Mouse (Mus musculus) forebrain, embryonic 13.5 days (tissue): ENCODE data around the gene Pgs1. TPM values are rescaled to one million over a fixed set of nuclear protein-coding genes. Genes with fewer than 3 reads are reported as not detected.
A peak's percentile ranks its signal among the peaks of the same experiment; 100 is the strongest.

Source experiments
- ATAC-seq: fragments of 200-750 bp; cut with Nextera tagmentation; 2 replicates; pipeline ENCODE4 v1.8.0; 2017
- H3K27ac ChIP-seq: fragments of 300-500 bp; sonication (generic); 2 replicates; pipeline ENCODE4 v1.5.1; 2015; ENCODE audit warnings: inconsistent platforms, mild to moderate bottlenecking, moderate library complexity
- H3K27me3 ChIP-seq: fragments of 300-500 bp; sonication (generic); 2 replicates; pipeline ENCODE4 v1.6.1; 2015; ENCODE audit warnings: mild to moderate bottlenecking, inconsistent platforms
- H3K36me3 ChIP-seq: fragments of 300-500 bp; sonication (generic); 2 replicates; pipeline ENCODE4 v1.6.1; 2015; ENCODE audit warnings: mild to moderate bottlenecking, inconsistent platforms; ENCODE audit not compliant: poor library complexity, severe bottlenecking
- H3K4me1 ChIP-seq: fragments of 300-500 bp; sonication (generic); 2 replicates; pipeline ENCODE4 v1.6.1; 2015; ENCODE audit warnings: inconsistent platforms
- H3K4me2 ChIP-seq: fragments of 300-500 bp; sonication (generic); 2 replicates; pipeline ENCODE4 v1.6.1; 2015; ENCODE audit warnings: inconsistent platforms, mild to moderate bottlenecking, moderate library complexity
- H3K4me3 ChIP-seq: fragments of 300-500 bp; sonication (generic); 2 replicates; pipeline ENCODE4 v1.5.1; 2015; ENCODE audit warnings: mild to moderate bottlenecking, inconsistent platforms
- H3K9ac ChIP-seq: fragments of 300-500 bp; sonication (generic); 2 replicates; pipeline ENCODE4 v1.6.1; 2015; ENCODE audit warnings: mild to moderate bottlenecking, inconsistent platforms
- H3K9me3 ChIP-seq: fragments of 300-500 bp; sonication (generic); replicated peaks from 2 replicates; pipeline ENCODE4 v1.6.1; 2016; ENCODE audit warnings: inconsistent platforms
- WGBS: fragments of 180-500 bp; shearing (Covaris S2); methylation state at CpG from one replicate; pipeline ENCODE4 v1.1.7; 2015; 5-methylcytosine and 5-hydroxymethylcytosine counted together
- polyA plus RNA-seq: library from polyadenylated mRNA; unstranded; fragments of >200 nt; fragmentation: Nextera tagmentation; extraction: Ambion mirVana; gene quantifications from 2 replicates; pipeline ENCODE4 v1.2.1, GENCODE M21; 2015

Pgs1 gene
- polyA plus RNA-seq, 1 experiment from 2014 or later: 42.7 TPM

- no peak overlapping the region for H3K4me3 ChIP-seq
- no peaks in the 10 kb centered on the region for H3K9me3 ChIP-seq
- no peaks in the 10 kb centered on the region for H3K36me3 ChIP-seq
- H3K4me2 ChIP-seq: no peak overlapping the region
- ATAC-seq: no peak
- no peak overlapping the region for H3K27ac ChIP-seq
- H3K27me3 ChIP-seq: peaks cover 25% of the 10 kb centered on the region
- peaks cover 57% of the 10 kb centered on the region for H3K4me1 ChIP-seq
- WGBS: 61% methylated on average over 2 of the region's 2 CpGs
- no peak overlapping the region for H3K9ac ChIP-seq
Measured at GRCm38 (mm10) chr11:117971646-117972242, 14.3 kb upstream of the Pgs1 start.

- peaks cover 46% of the 10 kb centered on the region for H3K4me1 ChIP-seq
- H3K36me3 ChIP-seq: no peaks in the 10 kb centered on the region
- H3K4me2 ChIP-seq: no peak overlapping the region
- peaks cover 14% of the 10 kb centered on the region for H3K27me3 ChIP-seq
- no peak for ATAC-seq
- H3K9me3 ChIP-seq: no peaks in the 10 kb centered on the region
- H3K27ac ChIP-seq: no peak overlapping the region
- no peak overlapping the region for H3K9ac ChIP-seq
- 54% methylated on average over 11 of the region's 11 CpGs for WGBS
- no peak overlapping the region for H3K4me3 ChIP-seq
Measured at GRCm38 (mm10) chr11:117972656-117973558, 13.2 kb upstream of the Pgs1 start.

GRCm38 (mm10) chr11:117973569-117973968, 12.5 kb upstream of the Pgs1 start:
- Histone ChIP-seq H3K4me1 (peaks cover 43% of the 10 kb centered on the region), H3K36me3 (no peaks in the 10 kb centered on the region), H3K27ac (no peak overlapping the region), H3K9ac (no peak overlapping the region), H3K27me3 (peaks cover 14% of the 10 kb centered on the region), H3K4me2 (no peak overlapping the region), H3K9me3 (no peaks in the 10 kb centered on the region), H3K4me3 (no peak overlapping the region)
- no peak for ATAC-seq
- WGBS: 46% methylated on average over 5 of the region's 5 CpGs

GRCm38 (mm10) chr11:117974327-117975125, 11.6 kb upstream of the Pgs1 start:
- no peak overlapping the region for H3K4me2 ChIP-seq
- H3K9me3 ChIP-seq: no peaks in the 10 kb centered on the region
- H3K4me1 ChIP-seq: peaks cover 42% of the 10 kb centered on the region
- 25% methylated on average over 14 of the region's 14 CpGs for WGBS
- H3K27ac ChIP-seq: no peak overlapping the region
- no peaks in the 10 kb centered on the region for H3K36me3 ChIP-seq
- H3K4me3 ChIP-seq: no peak overlapping the region
- no peak overlapping the region for H3K9ac ChIP-seq
- H3K27me3 ChIP-seq: peaks cover 14% of the 10 kb centered on the region
- ATAC-seq: no peak

GRCm38 (mm10) chr11:117975211-117975967, 10.7 kb upstream of the Pgs1 start:
- Histone ChIP-seq H3K27ac (peak overlapping the region; percentile 70), H3K9ac (0 out of 2 replicates have a peak overlapping the region, but pooled peaks have one; percentile 41), H3K36me3 (no peaks in the 10 kb centered on the region), H3K27me3 (peaks cover 14% of the 10 kb centered on the region), H3K4me1 (peaks cover 33% of the 10 kb centered on the region), H3K9me3 (no peaks in the 10 kb centered on the region), H3K4me2 (peak overlapping the region; percentile 24), H3K4me3 (no peak overlapping the region)
- 1% methylated on average over 18 of the region's 18 CpGs for WGBS
- ATAC-seq: peak; percentile 33; the same call in 1 of the 2 replicates

- Histone ChIP-seq H3K9ac (peak overlapping the region; percentile 41), H3K36me3 (no peaks in the 10 kb centered on the region), H3K9me3 (no peaks in the 10 kb centered on the region), H3K27ac (peak overlapping the region; percentile 70), H3K4me3 (no peak overlapping the region), H3K4me1 (peaks cover 30% of the 10 kb centered on the region), H3K4me2 (peak overlapping the region; percentile 24), H3K27me3 (peaks cover 14% of the 10 kb centered on the region)
- ATAC-seq: peak; percentile 62
- under 1% methylated on average over 8 of the region's 8 CpGs for WGBS
Measured at GRCm38 (mm10) chr11:117976081-117976582, 10.0 kb upstream of the Pgs1 start.

GRCm38 (mm10) chr11:117977694-117978360, 8.3 kb upstream of the Pgs1 start:
- Histone ChIP-seq H3K4me2 (no peak overlapping the region), H3K27ac (no peak overlapping the region), H3K4me1 (peaks cover 30% of the 10 kb centered on the region), H3K36me3 (no peaks in the 10 kb centered on the region), H3K27me3 (peaks cover 11% of the 10 kb centered on the region; the same call in 1 of the 2 replicates), H3K9ac (no peak overlapping the region), H3K9me3 (no peaks in the 10 kb centered on the region), H3K4me3 (no peak overlapping the region)
- ATAC-seq: no peak
- 55% methylated on average over 5 of the region's 5 CpGs for WGBS

- peaks cover 24% of the 10 kb centered on the region for H3K4me1 ChIP-seq
- H3K36me3 ChIP-seq: no peaks in the 10 kb centered on the region
- H3K27ac ChIP-seq: no peak overlapping the region
- WGBS: 81% methylated on average over 7 of the region's 7 CpGs
- no peak overlapping the region for H3K9ac ChIP-seq
- no peaks in the 10 kb centered on the region for H3K27me3 ChIP-seq
- no peak overlapping the region for H3K4me2 ChIP-seq
- no peak overlapping the region for H3K4me3 ChIP-seq
- no peak for ATAC-seq
- H3K9me3 ChIP-seq: no peaks in the 10 kb centered on the region
Measured at GRCm38 (mm10) chr11:117979388-117979787, 6.7 kb upstream of the Pgs1 start.

- peaks cover 11% of the 10 kb centered on the region for H3K4me1 ChIP-seq
- no peaks in the 10 kb centered on the region for H3K36me3 ChIP-seq
- H3K27me3 ChIP-seq: no peaks in the 10 kb centered on the region
- ATAC-seq: no peak
- H3K9ac ChIP-seq: no peak overlapping the region
- WGBS: 75% methylated on average over 5 of the region's 5 CpGs
- no peaks in the 10 kb centered on the region for H3K9me3 ChIP-seq
- H3K27ac ChIP-seq: no peak overlapping the region
- H3K4me3 ChIP-seq: no peak overlapping the region
- H3K4me2 ChIP-seq: no peak overlapping the region
Measured at GRCm38 (mm10) chr11:117982426-117982825, 3.7 kb upstream of the Pgs1 start.

- Histone ChIP-seq H3K4me3 (no peak overlapping the region), H3K27me3 (no peaks in the 10 kb centered on the region), H3K36me3 (no peaks in the 10 kb centered on the region), H3K27ac (no peak overlapping the region), H3K9ac (no peak overlapping the region), H3K9me3 (no peaks in the 10 kb centered on the region), H3K4me1 (peaks cover 22% of the 10 kb centered on the region), H3K4me2 (no peak overlapping the region)
- no peak for ATAC-seq
- 74% methylated on average over 7 of the region's 7 CpGs for WGBS
Measured at GRCm38 (mm10) chr11:117983770-117984169, 2.3 kb upstream of the Pgs1 start.

- Histone ChIP-seq H3K4me1 (peaks cover 44% of the 10 kb centered on the region), H3K9me3 (no peaks in the 10 kb centered on the region), H3K4me2 (peak overlapping the region; percentile 94), H3K27ac (peak overlapping the region; percentile 46), H3K4me3 (peak overlapping the region; percentile 100), H3K9ac (peak overlapping the region; percentile 96), H3K36me3 (no peaks in the 10 kb centered on the region), H3K27me3 (no peaks in the 10 kb centered on the region)
- peak; percentile 74 for ATAC-seq
- 2% methylated on average over 31 of the region's 32 CpGs for WGBS
Measured at GRCm38 (mm10) chr11:117987032-117987451, 950 bp downstream of the Pgs1 start.
